In genomic region chr13:48227136-48227535, GRCm38 (mm10) we compare ENCODE assay signal across 8 mouse cellular contexts. TPM values are rescaled to one million over a fixed set of nuclear protein-coding genes. Genes with fewer than 3 reads are reported as not detected.
DNase-seq lines count a peak whose midpoint lies in the region; ATAC-seq and TF ChIP-seq lines count a peak whose summit lies in the region.

No protein-coding gene starts in this region.

- H3K4me3 ChIP-seq in lung, embryonic 16.5 days (ENCODE audit: low read length), result peak overlapping the region; percentile 32
- peak overlapping the region; percentile 48 for H3K4me3 ChIP-seq in heart, embryonic 13.5 days
- H3K4me3 ChIP-seq in myocyte, result no peak overlapping the region

- H3ac ChIP-seq in myocyte (ENCODE audit: control insufficient read depth, insufficient read length), result no peak overlapping the region

- peak overlapping the region; percentile 51 for H3K4me2 ChIP-seq in lung, embryonic 16.5 days (ENCODE audit: low read depth, low read length)
- H3K4me2 ChIP-seq in heart, embryonic 13.5 days, result peak overlapping the region; percentile 76
- H3K4me2 ChIP-seq in myocyte (ENCODE audit: low read depth), result peak overlapping the region; percentile 19

- WGBS in lung, embryonic 16.5 days, result 31% methylated on average over 8 of the region's 8 CpGs
- WGBS in heart, embryonic 13.5 days, result 30% methylated on average over 8 of the region's 8 CpGs

- H3K27ac ChIP-seq in lung, embryonic 16.5 days (ENCODE audit: low read length), result peak overlapping the region; percentile 5; the same call in 1 of the 2 replicates
- H3K27ac ChIP-seq in heart, embryonic 13.5 days (replicated peaks), result peak overlapping the region; percentile 66

- no peak for DNase-seq in lung, postnatal 36 days
- DNase-seq in embryo, embryonic 10.5 days (ENCODE audit: low spot score), result peak; percentile 58
- DNase-seq in kidney, postnatal 4 days, result peak; percentile 44 to 58
- no peak for DNase-seq in c-Kit-positive CD71-positive TER-119-positive erythroid progenitor cells, embryonic 14.5 days (ENCODE audit: low spot score)
- DNase-seq in natural killer cell, adult 2 months (ENCODE audit: low spot score in 2 of 2), result no peak

- no peak for ATAC-seq in lung, embryonic 16.5 days (ENCODE audit: low read depth)
- ATAC-seq in heart, embryonic 13.5 days (ENCODE audit: extremely low read depth, insufficient number of reproducible peaks, low FRiP score, low TSS enrichment), result no peak

- no peaks in the 10 kb centered on the region for H3K27me3 ChIP-seq in lung, embryonic 16.5 days (ENCODE audit: control insufficient read depth, insufficient read depth, low read depth, low read length)
- no peaks in the 10 kb centered on the region for H3K27me3 ChIP-seq in heart, embryonic 13.5 days (replicated peaks)
- no peaks in the 10 kb centered on the region for H3K27me3 ChIP-seq in myocyte (ENCODE audit: control insufficient read depth, insufficient read depth, insufficient read length)

- H3K9me3 ChIP-seq in lung, embryonic 16.5 days (ENCODE audit: control insufficient read depth, low read length), result no peaks in the 10 kb centered on the region
- no peaks in the 10 kb centered on the region for H3K9me3 ChIP-seq in heart, embryonic 13.5 days

- H3K79me2 ChIP-seq in myocyte (ENCODE audit: control insufficient read depth, insufficient read depth), result no peaks in the 10 kb centered on the region

- TF ChIP-seq POLR2A in myocyte (IDR thresholded peaks at IDR 0.05; ENCODE audit: insufficient read length, low read depth), result no peak

- H3K9ac ChIP-seq in lung, embryonic 16.5 days (ENCODE audit: low read length), result no peak overlapping the region
- 0 out of 2 replicates have a peak overlapping the region, but pooled peaks have one; percentile 50 for H3K9ac ChIP-seq in heart, embryonic 13.5 days

- no peaks in the 10 kb centered on the region for H3K36me3 ChIP-seq in lung, embryonic 16.5 days (ENCODE audit: control insufficient read depth, insufficient read depth, low read length)
- H3K36me3 ChIP-seq in heart, embryonic 13.5 days, result no peaks in the 10 kb centered on the region
- H3K36me3 ChIP-seq in myocyte (ENCODE audit: control insufficient read depth, insufficient read depth), result no peaks in the 10 kb centered on the region

- H3K4me1 ChIP-seq in lung, embryonic 16.5 days (replicated peaks; ENCODE audit: control insufficient read depth, insufficient read depth, low read length), result peaks cover 15% of the 10 kb centered on the region
- peaks cover 22% of the 10 kb centered on the region for H3K4me1 ChIP-seq in heart, embryonic 13.5 days

TF ChIP-seq in myocyte, 11 proteins besides CTCF, POLR2A, EP300 and RAD21:
- no peak for TF ChIP-seq MYOG (IDR thresholded peaks at IDR 0.05; ENCODE audit: control insufficient read depth in 1 of 3, insufficient read depth in 1 of 3, insufficient read length in 2 of 3, low read depth in 2 of 3)
- TF ChIP-seq POLR2AphosphoS2 (IDR thresholded peaks at IDR 0.05; ENCODE audit: insufficient read length, low read depth), result no peak

RNA-seq across cellular contexts. Expression of gene Id4, which starts 33.9 kb away (rescaled TPM):
- 1.8 and 2.0 TPM in 2 replicates for polyA plus RNA-seq in lung, embryonic 16.5 days (2015; fragmentation: Nextera tagmentation; extraction: Ambion mirVana)
- 2.5 and 2.6 TPM in 2 replicates for polyA plus RNA-seq in heart, embryonic 13.5 days (2015; fragmentation: Nextera tagmentation; extraction: Ambion mirVana)
- 0.07 TPM for polyA plus RNA-seq in myocyte (2012; fragmentation: generic; extraction: Trizol)

Comparison
In these comparisons a context has a peak if more than half of its experiments do, and no peak if none do; other contexts are left out.
1. H3K4me2 ChIP-seq: peak in every context shown above with its lines; median percentile 76 in heart, embryonic 13.5 days; 51 in lung, embryonic 16.5 days; 19 in myocyte.
2. DNase-seq: peak in embryo, embryonic 10.5 days (single experiment) and kidney, postnatal 4 days (2 of 2); none in lung, postnatal 36 days (single experiment), c-Kit-positive CD71-positive TER-119-positive erythroid progenitor cells, embryonic 14.5 days (single experiment) and natural killer cell, adult 2 months (0 of 2).